In the genomic region with DNA sequence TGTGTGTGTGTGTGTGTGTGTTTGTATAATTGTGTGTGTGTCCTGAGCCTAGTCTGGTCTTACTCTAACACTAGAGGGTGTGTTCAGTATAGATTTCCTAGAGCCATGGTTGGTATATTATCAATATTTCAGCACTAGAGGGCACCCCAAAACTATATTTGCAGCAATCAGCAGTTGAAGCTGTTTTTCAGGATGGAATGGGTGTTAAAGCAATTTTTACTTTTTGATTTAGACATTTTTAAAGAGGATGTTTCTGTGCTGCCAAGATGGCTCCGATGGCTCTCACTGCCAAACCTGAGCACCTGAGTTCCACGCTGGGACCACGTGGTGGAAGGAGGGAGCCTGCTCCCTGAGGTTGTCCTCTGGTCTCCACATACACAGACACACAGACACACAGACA, we compare ENCODE assay signal across 9 mouse cellular contexts. TPM values are rescaled to one million over a fixed set of nuclear protein-coding genes. Genes with fewer than 3 reads are reported as not detected.
DNase-seq lines count a peak whose midpoint lies in the region; ATAC-seq and TF ChIP-seq lines count a peak whose summit lies in the region.
"Had no signal": no experiment of that assay in that cellular context is flagged by ENCODE, and none has a peak within 500 bp of the region (broad histone marks: within the 10 kb centered on the region; RNA-seq: fewer than 3 reads in every experiment).

No protein-coding gene starts in this region.

- no peaks in the 10 kb centered on the region for H3K4me1 ChIP-seq in liver, adult 2 months (ENCODE audit: control insufficient read depth, insufficient read depth, low read length)
- H3K4me1 ChIP-seq in hindbrain, embryonic 15.5 days (replicated peaks) = no peaks in the 10 kb centered on the region
- H3K4me1 ChIP-seq in midbrain, embryonic 16.5 days (ENCODE audit: control insufficient read depth, insufficient read depth, low read length) = 0 out of 2 replicates have a peak, but pooled peaks cover 2% of the 10 kb centered on the region
- H3K4me1 ChIP-seq: midbrain, embryonic 12.5 days had no signal

- H3K27ac ChIP-seq in liver, adult 2 months (replicated peaks; ENCODE audit: insufficient read depth, low read depth, low read length) = no peak overlapping the region
- H3K27ac ChIP-seq in hindbrain, embryonic 15.5 days (replicated peaks) = no peak overlapping the region
- no peak overlapping the region for H3K27ac ChIP-seq in midbrain, embryonic 16.5 days (ENCODE audit: low read length)
- H3K27ac ChIP-seq: midbrain, embryonic 12.5 days had no signal

- ATAC-seq in cerebellum, adult (ENCODE audit: insufficient number of reproducible peaks, low FRiP score, low TSS enrichment) = peak; percentile 81
- peak; percentile 34; the same call in 1 of the 2 replicates for ATAC-seq in hindbrain, embryonic 15.5 days (ENCODE audit: low FRiP score, low read depth)
- ATAC-seq in midbrain, embryonic 16.5 days = peak; percentile 71; the same call in 1 of the 2 replicates
- no peak for ATAC-seq in inflammation-experienced regulatory T-cells, adult 6 months

- H3K4me2 ChIP-seq in hindbrain, embryonic 15.5 days = no peak overlapping the region
- no peak overlapping the region for H3K4me2 ChIP-seq in midbrain, embryonic 16.5 days (ENCODE audit: low read length)
- H3K4me2 ChIP-seq: midbrain, embryonic 12.5 days had no signal

- H3K36me3 ChIP-seq in liver, adult 2 months (ENCODE audit: control insufficient read depth, insufficient read depth, low read length) = no peaks in the 10 kb centered on the region
- H3K36me3 ChIP-seq in hindbrain, embryonic 15.5 days = no peaks in the 10 kb centered on the region
- H3K36me3 ChIP-seq in midbrain, embryonic 16.5 days (ENCODE audit: control insufficient read depth, insufficient read depth, low read length) = no peaks in the 10 kb centered on the region
- H3K36me3 ChIP-seq: midbrain, embryonic 12.5 days had no signal

- no peak overlapping the region for H3K9ac ChIP-seq in liver, adult 2 months (ENCODE audit: low read depth, low read length)
- H3K9ac ChIP-seq in hindbrain, embryonic 15.5 days = no peak overlapping the region
- H3K9ac ChIP-seq in midbrain, embryonic 16.5 days (ENCODE audit: low read depth, low read length) = no peak overlapping the region
- H3K9ac ChIP-seq: midbrain, embryonic 12.5 days had no signal

- H3K79me2 ChIP-seq in liver, adult 2 months (ENCODE audit: control insufficient read depth, insufficient read depth, low read length) = no peaks in the 10 kb centered on the region

- no peaks in the 10 kb centered on the region for H3K9me3 ChIP-seq in hindbrain, embryonic 15.5 days
- H3K9me3 ChIP-seq in midbrain, embryonic 16.5 days (replicated peaks; ENCODE audit: control insufficient read depth, low read length, poor library complexity, severe bottlenecking) = no peaks in the 10 kb centered on the region
- H3K9me3 ChIP-seq: midbrain, embryonic 12.5 days had no signal

- WGBS in liver, adult 2 months = 45% methylated on average over 3 of the region's 3 CpGs
- 54% methylated on average over 3 of the region's 3 CpGs for WGBS in hindbrain, embryonic 15.5 days
- WGBS in midbrain, embryonic 16.5 days = 68% methylated on average over 3 of the region's 3 CpGs

- H3K27me3 ChIP-seq in liver, adult 2 months (ENCODE audit: control insufficient read depth, insufficient read depth, low read length) = no peaks in the 10 kb centered on the region
- no peaks in the 10 kb centered on the region for H3K27me3 ChIP-seq in hindbrain, embryonic 15.5 days
- H3K27me3 ChIP-seq in midbrain, embryonic 16.5 days (ENCODE audit: control insufficient read depth, insufficient read depth, low read depth, low read length) = no peaks in the 10 kb centered on the region
- H3K27me3 ChIP-seq: midbrain, embryonic 12.5 days had no signal

- TF ChIP-seq CTCF in liver, adult 2 months (IDR thresholded peaks at IDR 0.05; ENCODE audit: low read depth, low read length) = no peak

- no peak overlapping the region for H3K4me3 ChIP-seq in liver, adult 2 months (ENCODE audit: insufficient read depth, low read depth, low read length)
- no peak overlapping the region for H3K4me3 ChIP-seq in hindbrain, embryonic 15.5 days
- no peak overlapping the region for H3K4me3 ChIP-seq in midbrain, embryonic 16.5 days (ENCODE audit: low read depth, low read length)
- H3K4me3 ChIP-seq: midbrain, embryonic 12.5 days had no signal

- no peak for TF ChIP-seq POLR2A in liver, adult 2 months (IDR thresholded peaks at IDR 0.05; ENCODE audit: extremely low read depth, insufficient read depth, low read length)

- no peak for DNase-seq in cerebellum, adult 18-20 months
- peak; percentile 4 for DNase-seq in liver, adult 2 months (ENCODE audit: extremely low read depth, low read depth, low spot score)
- no peak for DNase-seq in liver
- DNase-seq in testis, postnatal 10 days (ENCODE audit: low spot score) = no peak

RNA-seq across cellular contexts. Expression of a gene that starts 19.4 kb away (rescaled TPM):
- total RNA-seq in liver, adult 2 months (2014; rRNA removed) = 1.8 and 3.3 TPM in 2 replicates
- polyA plus RNA-seq in liver, adult 2 months (2012; rRNA removed) = 1.8 and 1.9 TPM in 2 replicates
- 34.1 and 38.6 TPM in 2 replicates for polyA plus RNA-seq in hindbrain, embryonic 15.5 days (2015; fragmentation: Nextera tagmentation; extraction: Ambion mirVana)
- polyA plus RNA-seq in midbrain, embryonic 16.5 days (2015; fragmentation: Nextera tagmentation; extraction: Ambion mirVana) = 38.4 and 41.5 TPM in 2 replicates
- 1 to 10 TPM; 3.3 to 6.9 (median 4.2) TPM for polyA plus RNA-seq in inflammation-experienced regulatory T-cells, adult 6 months (2017; shearing (Covaris generic))

RNA-seq across cellular contexts. Expression of a gene that starts 50.2 kb away (rescaled TPM):
- total RNA-seq in liver, adult 2 months (2014; rRNA removed) = 12.5 and 12.6 TPM in 2 replicates
- 8.1 and 11.8 TPM in 2 replicates for polyA plus RNA-seq in liver, adult 2 months (2012; rRNA removed)
- polyA plus RNA-seq in hindbrain, embryonic 15.5 days (2015; fragmentation: Nextera tagmentation; extraction: Ambion mirVana) = 71.4 and 79.7 TPM in 2 replicates
- 88.8 and 98.7 TPM in 2 replicates for polyA plus RNA-seq in midbrain, embryonic 16.5 days (2015; fragmentation: Nextera tagmentation; extraction: Ambion mirVana)
- 10 to 100 TPM; 37.5 to 52.3 (median 43.1) TPM for polyA plus RNA-seq in inflammation-experienced regulatory T-cells, adult 6 months (2017; shearing (Covaris generic))
